Mouse (Mus musculus) mouse embryonic stem cell (cell line): ENCODE data around the gene Isoc2a.
"Not testable (repeated sequence)": the region's sequence is repeated elsewhere in the genome, so short reads cannot be mapped to it uniquely, and the experiment has no call there.

Experiments used
- in situ Hi-C, 2 experiments: fragments of 300-500 bp; cut with MboI; formaldehyde crosslinking; loops; 1 replicate in 1 of 2; 3 replicates in 1 of 2; pipeline ENCODE4 v1.14.3; 2019 to 2020; ENCODE audit warnings: low sequenced_read_pairs in 2 of 2, low pct_unique_long_range_greater_than_20kb in 1 of 2, mixed read lengths in 1 of 2; ENCODE audit not compliant: unreplicated experiment in 1 of 2

Isoc2a gene

DNA sequence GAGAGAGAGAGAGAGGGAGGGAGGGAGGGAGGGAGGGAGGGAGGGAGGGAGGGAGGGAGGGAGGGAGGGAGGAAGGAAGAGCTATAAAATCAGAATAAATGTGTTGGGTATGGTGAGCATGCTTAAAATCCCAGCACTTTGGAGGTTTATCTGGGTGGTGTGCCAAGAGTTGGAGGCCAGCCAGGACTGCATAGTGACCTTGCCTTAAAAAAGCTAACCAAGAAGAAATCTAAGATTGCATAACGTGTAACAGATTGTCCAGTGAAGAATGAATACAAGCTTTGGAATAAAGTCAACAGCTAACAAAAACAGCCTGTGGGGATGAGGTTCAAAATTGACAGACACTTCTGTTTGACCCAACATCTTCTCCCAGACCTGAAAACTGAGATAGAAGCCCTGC lies 13.9 kb upstream of the Isoc2a start:
- in situ Hi-C loops, result loop anchor here in 1 of 2 experiments (5.0 kb wide), 1 partner anchor 34 kb away; no protein-coding TSS in a partner anchor

DNA sequence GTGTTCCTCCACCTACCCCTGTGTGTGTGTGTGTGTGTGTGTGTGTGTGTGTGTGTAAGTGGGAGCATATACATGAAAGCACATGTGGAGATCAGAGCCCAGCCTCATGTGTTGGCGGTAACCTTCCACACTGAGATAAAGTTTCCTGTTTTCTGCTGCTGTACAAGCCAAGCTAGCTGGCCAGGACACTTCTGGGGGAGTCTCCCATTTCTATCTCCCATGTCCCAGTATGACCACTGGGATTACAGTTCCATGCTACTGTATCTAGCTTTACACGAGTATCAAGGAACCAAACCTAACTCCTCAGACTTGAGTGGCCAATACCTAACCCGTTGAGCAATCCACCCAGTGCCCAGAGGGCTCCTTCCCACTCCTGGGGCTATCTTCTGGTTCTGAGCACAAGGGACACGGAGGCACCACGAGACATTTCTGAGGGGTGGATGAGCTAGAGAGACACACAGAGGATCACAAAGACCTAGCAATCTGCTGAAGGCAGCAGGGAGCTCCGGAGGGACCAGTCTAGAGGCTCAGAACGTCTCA lies 13.3 kb upstream of the Isoc2a start:
- in situ Hi-C loops, result loop anchor here in 1 of 2 experiments (5.0 kb wide), 1 partner anchor 34 kb away; no protein-coding TSS in a partner anchor

DNA sequence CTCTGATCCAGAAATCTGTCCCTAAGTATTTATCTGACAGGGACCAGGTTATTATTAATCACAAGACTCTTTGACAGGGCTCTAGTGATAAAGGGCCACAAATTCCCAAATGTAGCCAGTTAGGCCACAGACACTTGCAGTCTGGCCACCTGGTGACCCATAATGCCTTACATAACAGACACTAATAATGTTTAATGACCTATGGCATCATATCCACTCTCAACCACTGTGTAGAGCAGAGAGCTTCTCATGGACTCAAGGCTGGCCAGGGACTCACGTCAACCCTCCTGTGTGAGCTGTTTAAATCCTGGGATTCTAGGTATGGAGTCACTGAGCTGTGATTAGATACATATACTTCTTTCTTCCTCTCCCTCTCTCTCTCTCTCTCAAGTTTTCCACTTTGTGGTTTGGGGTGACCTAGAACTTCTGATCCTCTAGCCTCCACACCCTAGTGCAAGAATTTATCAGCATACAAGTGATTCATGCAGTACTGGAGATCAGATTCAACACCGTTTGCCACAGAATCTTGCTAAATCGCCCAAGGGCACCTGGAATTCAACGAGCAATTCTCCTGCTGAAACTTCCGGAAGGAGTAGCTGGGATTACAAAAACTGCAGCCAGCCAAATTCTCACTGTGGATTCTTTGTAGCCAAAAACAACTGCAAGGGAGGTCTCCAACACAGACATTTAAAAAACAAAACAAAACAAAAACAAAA lies 12.7 kb upstream of the Isoc2a start:
- in situ Hi-C loops, result loop anchor here in 1 of 2 experiments (5.0 kb wide), 1 partner anchor 33 kb away; no protein-coding TSS in a partner anchor

DNA sequence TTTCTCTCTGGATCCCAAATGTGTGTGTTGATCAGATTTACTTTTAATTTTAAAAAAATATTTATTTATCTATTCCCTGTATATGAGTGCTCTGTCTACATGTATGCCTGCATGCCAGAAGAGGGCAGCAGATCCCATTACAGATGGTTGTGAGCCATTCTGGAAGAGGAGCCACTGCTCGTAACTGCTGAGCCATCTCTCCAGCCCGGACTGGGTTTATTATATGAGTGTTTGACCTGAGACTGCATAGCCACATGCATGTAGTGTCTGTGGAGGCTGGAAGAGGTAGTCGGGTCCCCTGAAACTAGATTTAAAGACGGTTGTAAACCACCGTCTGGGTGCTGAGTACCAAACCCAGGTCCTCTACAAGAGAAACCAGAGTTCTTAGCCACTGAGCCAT lies 11.9 kb upstream of the Isoc2a start:
- in situ Hi-C loops, result no loop called here

DNA sequence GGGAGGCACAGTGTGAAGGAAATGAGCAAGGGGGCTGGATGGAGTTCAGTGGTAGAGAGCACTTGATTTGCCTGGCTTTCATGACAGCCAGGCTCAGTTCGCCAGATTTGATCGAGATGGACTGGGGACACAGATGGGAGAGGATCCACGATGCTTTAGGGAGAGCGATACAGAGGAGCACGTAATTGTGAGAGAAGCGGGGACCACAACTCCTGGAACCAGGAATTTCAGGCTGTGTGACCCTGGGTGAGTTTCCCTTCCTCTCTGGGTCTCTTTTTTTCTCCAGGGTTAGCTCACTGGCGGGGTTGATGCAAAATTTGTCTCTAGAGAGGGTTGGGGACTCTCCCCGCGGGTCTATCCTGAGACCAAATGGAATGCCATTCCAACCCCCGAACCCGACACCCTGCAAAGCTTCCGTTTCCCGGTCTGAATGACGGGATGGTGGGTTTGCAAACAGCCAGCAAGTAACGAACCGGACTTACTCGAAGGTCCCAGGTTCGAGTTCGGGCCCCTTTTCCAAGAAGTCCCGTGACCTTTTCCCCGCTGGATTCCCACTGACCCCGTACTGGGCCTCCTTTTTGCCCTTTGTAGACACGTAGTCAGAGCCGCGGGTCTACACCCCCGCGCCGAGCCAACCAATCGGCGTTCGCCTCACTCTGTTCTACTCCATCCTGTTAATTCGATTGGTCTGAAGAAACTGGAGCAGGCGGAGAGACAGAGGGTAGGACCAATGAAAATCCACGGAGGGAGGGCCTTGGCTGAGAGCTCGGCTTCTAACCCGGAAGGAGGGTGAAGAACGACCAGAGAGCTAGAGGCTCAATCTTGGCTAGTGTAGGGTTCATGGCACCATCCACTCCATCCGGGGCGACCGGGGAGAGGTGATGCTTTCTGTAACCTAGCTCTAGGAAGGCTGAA lies 11.1 kb upstream of the Isoc2a start:
- in situ Hi-C loops, result no loop called here

DNA sequence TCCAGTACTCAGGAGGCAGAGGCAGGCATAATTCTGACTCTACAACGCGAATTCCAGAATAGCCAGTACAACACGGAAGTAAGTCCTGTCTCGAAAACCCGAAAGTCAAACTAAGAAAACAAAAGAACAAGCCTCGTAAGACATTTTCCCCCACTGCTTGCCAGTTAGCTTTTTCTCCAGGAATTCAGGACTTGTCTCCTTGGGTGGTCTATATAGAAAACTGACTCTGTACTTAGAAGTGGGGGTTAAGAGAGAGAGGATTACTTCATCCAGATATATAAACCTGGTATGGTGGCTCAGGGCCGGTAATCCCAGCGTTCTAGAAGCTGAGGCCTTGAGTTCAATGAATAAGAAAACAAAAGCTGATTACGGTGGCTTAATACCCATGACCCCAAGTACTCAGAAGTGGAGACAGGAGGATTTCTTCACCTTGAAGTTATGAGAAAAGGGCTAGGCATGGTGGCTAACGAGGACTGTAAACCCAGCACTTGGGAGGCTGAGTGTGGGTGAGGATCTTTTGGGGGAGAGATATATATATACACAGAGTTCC lies 10.2 kb upstream of the Isoc2a start:
- in situ Hi-C loops, result no loop called here

DNA sequence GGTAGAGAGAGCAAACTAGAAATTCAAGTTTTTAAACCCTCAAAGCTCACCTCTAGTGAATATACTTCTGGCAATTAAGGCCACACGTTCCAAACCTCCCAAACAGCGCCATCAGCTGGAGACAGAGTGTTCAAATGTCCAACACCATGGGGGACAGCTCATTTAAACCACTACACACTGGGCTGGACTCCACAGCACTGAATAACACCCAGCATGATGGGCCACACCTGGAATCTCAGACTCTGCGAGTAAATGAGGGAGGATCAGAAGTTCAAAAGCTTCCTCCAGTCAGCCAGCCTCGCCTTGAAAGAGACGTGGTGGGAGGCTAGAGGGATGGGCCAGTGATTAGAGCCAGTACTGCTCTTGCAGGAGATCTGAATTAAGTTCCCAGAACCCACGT lies 6.8 kb upstream of the Isoc2a start, which contains the start of gene Isoc2b:
Gene Isoc2b, minus strand, starts transcription at position 126 of the 400 bp plus-strand sequence.
- in situ Hi-C loops, result no loop called here

DNA sequence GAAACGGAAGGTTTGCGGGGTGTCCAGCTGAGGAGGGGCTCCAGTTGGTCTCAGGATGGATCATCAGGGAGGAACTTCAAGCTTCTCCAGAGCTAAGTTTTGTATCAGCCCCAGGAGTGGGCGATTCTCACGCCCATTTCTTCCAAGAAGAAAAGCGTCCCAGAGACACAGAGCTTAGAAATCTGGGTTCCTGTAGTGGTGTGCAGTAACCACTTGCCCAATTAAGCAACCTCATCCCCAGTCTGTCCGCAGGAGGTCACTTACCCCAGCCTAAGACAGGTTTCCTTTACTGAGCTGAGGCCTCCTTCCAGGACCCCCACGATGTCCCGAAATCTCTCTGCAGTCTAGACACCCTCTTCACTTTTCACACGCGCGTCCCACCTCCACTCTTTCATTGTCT lies 273 bp downstream of the Isoc2a start:
- in situ Hi-C loops, result no loop called here

DNA sequence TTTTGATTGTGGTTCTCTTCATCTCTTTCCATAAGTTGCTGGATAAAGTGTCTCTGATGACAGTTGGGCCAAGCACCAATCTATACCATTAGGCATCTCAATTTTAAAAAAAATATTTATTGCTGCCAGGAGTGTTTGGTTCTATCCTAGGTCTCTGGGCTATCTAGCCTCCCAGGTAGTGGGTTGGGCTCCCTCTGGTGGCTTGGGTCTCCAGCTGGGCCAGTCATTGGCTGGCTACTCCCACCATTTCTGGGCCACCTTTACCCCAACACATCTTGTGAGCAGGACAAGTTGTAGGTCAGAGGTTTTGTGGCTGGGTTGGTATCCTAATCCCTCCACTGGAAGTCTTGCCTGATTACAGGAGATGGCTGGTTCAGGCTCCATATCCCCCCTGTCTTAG lies 1.2 kb downstream of the Isoc2a start:
- in situ Hi-C loops, result no loop called here

DNA sequence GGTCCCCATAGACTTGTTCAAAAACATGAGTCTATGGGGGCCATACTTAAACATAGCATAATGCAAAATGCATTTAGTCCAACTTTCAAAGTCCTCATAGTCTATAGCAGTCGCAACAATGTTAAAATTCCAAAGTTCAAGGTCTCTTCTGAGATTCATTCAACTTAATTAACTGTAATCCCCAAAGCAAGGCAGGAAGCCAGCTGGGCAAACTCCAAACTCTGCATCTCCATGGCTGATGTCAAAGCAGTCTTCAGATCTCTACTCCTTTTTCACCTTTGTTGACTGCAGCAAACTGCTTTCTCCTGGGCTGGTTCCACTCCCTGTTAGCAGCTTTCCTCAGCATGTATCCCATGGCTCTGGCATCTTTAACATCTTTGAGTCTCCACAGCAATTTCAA lies 2.1 kb downstream of the Isoc2a start:
- in situ Hi-C loops, result not testable (repeated sequence)

DNA sequence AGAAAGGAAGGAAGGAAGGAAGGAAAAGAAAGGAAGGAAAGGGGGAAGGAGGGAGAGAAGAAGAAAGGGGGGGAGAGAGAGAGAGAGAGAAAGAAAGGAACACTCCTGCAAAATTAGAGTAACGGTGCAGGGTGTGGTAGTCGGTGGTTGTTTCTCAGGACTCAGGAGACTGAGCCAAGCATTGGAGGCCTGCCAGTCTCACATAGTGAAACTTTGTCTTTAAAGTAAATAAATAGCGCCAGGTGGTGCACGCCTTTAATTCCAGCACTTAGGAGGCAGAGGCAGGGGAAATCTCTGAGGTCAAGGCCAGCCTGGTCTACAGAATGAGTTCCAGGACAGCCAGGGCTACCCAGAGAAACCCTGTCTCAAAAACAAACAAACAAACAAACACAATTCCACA lies 9.7 kb downstream of the Isoc2a start:
- in situ Hi-C loops, result no loop called here

DNA sequence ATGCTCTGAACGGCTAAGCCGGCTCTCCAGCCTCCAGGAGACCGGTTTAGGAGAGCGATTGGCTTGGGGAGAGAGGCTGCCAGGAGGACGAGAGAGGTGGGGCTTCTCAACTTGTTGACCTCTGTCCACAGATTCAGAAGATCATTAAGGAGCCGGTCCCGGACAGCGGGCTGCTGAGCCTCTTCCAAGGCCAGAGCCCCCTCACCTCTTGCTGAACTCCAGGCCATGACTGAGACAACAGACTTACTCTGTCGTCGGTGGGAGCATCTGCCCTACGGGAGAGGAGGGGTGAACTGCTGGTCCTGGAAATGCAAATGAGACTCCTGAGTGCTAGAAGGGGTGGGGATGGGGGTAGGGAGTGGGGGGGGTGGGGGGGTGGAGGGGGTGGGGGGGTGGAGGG lies 18.2 kb downstream of the Isoc2a start:
- in situ Hi-C loops, result loop anchor here in 1 of 2 experiments (5.0 kb wide), 1 partner anchor 33 kb away; no protein-coding TSS in a partner anchor

DNA sequence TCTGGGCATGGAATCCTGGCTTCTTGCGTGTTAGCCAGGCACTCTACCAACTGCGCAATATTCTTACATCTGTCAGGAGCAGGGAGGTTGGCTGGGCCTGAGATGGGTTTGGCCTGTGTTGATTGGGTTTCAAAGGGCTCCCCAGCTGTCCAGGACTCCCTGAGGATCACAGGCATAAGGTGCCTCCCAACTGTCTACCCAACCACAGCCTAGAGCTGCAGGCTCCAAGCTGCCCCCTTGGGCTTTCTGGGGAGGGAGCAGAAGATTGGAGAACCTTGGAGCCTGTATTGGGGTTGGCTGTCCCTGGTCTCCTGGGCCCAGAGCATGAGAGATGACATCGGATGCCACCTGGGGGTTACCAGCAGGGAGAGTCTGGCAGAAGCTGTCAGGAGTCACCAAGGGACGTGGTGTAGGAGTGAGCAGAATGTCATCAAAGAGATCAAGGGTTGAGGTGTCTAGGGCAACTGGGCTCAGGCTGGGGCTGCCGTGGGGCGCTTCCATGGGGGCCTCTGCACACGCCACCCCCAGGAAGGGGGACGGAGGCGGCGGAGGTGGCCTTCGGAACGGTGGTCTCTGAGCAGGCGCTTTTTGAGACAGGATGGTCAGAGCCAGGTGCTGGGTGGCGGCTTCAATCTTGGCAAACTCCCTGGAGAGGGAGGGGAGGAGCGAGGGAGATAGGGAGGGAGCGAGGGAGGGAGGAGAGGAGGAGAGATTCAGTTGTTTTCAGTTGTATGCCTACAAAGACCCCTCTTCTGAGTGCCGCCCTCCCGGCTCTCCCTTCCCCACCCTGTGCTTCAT lies 22.1 kb downstream of the Isoc2a start:
- in situ Hi-C loops, result loop anchor here in 1 of 2 experiments (5.0 kb wide), 1 partner anchor 37 kb away; no protein-coding TSS in a partner anchor

DNA sequence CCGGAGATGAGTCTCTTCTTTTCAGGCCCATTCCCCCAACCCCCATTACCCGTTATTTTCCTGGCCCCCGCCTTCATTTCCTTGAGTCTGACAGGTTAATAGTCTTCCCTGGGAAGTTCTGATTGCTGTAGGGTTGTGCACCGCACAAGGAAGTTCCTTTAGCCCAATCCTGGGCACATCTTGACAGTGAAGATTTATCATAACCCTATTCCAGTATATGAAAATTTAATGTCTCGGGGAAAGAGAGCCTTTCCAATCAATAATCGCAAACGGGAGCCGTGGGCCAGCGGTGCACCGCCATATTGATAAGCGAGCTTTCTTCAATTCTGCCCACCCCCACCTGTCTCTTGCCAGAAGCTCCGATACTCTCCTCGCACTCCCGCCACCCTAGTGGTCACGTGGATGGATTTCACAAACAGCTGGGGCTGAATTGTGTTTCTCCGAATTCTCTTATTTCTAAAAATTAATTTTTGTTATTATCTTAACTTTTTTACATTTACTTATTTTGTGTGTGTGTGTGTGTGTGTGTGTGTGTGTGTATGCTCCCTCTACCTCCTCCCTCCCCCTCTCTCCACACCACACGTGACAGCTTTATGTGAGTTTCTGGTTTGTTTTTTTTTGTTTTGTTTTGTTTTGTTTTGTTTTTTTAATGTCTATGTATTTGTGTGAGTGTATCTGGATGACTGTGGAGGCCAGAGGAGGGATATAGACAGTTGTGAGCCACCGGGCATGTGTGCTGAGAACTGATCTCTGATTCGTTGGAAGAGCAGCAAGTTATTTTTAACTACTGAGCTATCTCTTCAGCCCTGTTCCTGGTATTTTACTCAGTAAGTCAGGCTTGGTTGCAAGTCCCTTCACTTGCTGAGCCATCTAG lies 22.9 kb downstream of the Isoc2a start:
- in situ Hi-C loops, result loop anchor here in 1 of 2 experiments (5.0 kb wide), 1 partner anchor 38 kb away; no protein-coding TSS in a partner anchor

DNA sequence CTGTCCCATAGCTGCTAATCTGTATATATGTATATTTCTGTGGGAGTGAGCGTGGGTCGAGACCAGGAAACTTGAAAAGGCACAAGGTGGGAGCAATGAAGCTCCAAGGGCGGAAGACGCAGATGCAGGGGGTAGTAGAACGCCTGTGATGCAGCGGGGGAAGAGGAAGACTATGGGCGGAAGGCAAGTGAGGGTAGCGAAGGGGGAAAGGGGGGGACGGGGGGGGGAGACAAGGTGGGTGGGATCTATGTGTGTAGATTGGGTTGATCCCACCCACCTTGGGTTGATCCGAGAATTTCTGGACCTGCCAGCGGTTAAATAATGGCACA lies 23.5 kb downstream of the Isoc2a start:
- in situ Hi-C loops, result no loop called here

DNA sequence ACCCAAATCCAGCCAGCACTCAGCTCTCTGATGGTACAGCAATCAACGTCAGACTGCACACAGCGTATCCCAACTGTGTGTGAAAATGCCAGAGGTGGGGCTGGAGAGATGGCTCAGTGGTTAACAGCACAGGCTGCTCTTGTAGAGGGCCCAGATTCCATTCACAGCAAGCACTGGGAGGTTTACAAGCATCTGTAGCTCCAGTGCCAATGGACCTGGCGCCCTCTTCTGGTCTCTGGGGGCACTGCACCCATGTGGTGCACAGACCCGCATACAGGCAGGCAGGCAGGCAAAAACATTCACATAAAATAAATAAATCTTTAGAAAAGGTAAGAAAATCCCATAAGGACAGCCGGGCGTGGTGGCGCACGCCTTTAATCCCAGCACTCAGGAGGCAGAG lies 24.2 kb downstream of the Isoc2a start:
- in situ Hi-C loops, result no loop called here

DNA sequence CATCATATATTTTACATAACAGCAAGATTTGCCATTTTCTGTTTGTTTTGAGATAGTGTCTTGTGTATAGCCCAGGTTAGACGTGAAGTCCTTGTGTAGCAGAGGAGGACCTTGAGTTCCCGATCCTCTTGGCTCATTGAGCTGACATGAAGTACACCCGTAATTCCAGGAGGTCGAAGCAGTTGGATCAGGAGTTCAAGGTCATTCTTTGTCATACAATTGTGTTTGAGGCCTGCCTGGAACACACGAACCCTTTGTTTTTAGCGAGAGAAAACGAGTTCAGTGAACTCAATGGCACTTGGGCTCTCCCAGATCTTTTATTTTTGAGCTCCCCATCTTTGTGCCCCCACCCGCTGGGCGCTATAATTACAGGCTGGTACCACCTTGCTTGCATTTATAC lies 25.5 kb downstream of the Isoc2a start:
- in situ Hi-C loops, result no loop called here
